Mouse (Mus musculus): ENCODE data around the gene Eci2. TPM values are rescaled to one million over a fixed set of nuclear protein-coding genes. Genes with fewer than 3 reads are reported as not detected.

The Eci2 gene
- 80.4 and 99.9 TPM in 2 replicates for polyA plus RNA-seq (2021; fragmentation: Nextera tagmentation)
- long read RNA-seq, experiment 1, transcript Eci2-211 (10 exons, 1,426 nt): minor isoform, 60 of 243 reads
- long read RNA-seq, experiment 1, transcript Eci2-213 (10 exons, 1,414 nt): minor isoform, 16 of 243 reads
- long read RNA-seq, experiment 1, transcript Eci2-201 (10 exons, 1,746 nt): major isoform, 62 of 243 reads
- long read RNA-seq, experiment 1, partial matches to known transcripts: 9 of 243 reads
- long read RNA-seq, experiment 1, other reads (novel, unspliced or antisense): 92 of 243 reads
- long read RNA-seq, experiment 2, transcript Eci2-201 (10 exons, 1,746 nt): minor isoform, 20 of 134 reads
- long read RNA-seq, experiment 2, transcript Eci2-211 (10 exons, 1,426 nt): major isoform, 33 of 134 reads
- long read RNA-seq, experiment 2, transcript Eci2-213 (10 exons, 1,414 nt): minor isoform, 12 of 134 reads
- long read RNA-seq, experiment 2, partial matches to known transcripts: 31 of 134 reads
- long read RNA-seq, experiment 2, other reads (novel, unspliced or antisense): 37 of 134 reads

GRCm38 (mm10) chr13:35026879-35027278 lies at the start of gene Eci2:
Gene Eci2 (minus strand): TSS chr13:35027096.

GRCm38 (mm10) chr13:34963511-34964397 lies 63.1 kb downstream of the Eci2 start, which contains the start of gene Eci3:
Gene Eci3 (minus strand): TSS chr13:34963810.

Other genes starting within 250 kb of the Eci2 start
- 27.1 and 29.9 TPM in 2 replicates for gene Prpf4b, start 151.8 kb downstream of the Eci2 start, polyA plus RNA-seq (2021; fragmentation: Nextera tagmentation)
- 1.2 TPM in 2 replicates for gene Fam217a, start 102.8 kb downstream of the Eci2 start, polyA plus RNA-seq (2021; fragmentation: Nextera tagmentation)
- gene 4933417A18Rik, start 102.7 kb downstream of the Eci2 start, polyA plus RNA-seq (2021; fragmentation: Nextera tagmentation): not detected in 2 replicates
- 0.19 TPM in 1 of 2 replicates, not detected in the other for gene Eci3, start 63.3 kb downstream of the Eci2 start, polyA plus RNA-seq (2021; fragmentation: Nextera tagmentation)